Mouse (Mus musculus) forebrain, postnatal 0 days (tissue): ENCODE results near the gene Farsb. TPM values are rescaled to one million over a fixed set of nuclear protein-coding genes. Genes with fewer than 3 reads are reported as not detected.

Source experiments
- ATAC-seq: fragments of 200-750 bp; cut with Nextera tagmentation; 2 replicates; pipeline ENCODE4 v1.8.0; 2017; ENCODE audit warnings: mild to moderate bottlenecking, moderate library complexity
- DNase-seq: peaks from one replicate; pipeline ENCODE4 v3.0.0-alpha.2; 2015
- H3K27ac ChIP-seq: fragments of 300-500 bp; sonication (generic); 2 replicates; pipeline ENCODE4 v1.5.1; 2014; ENCODE audit warnings: low read depth, mild to moderate bottlenecking, antibody characterized with exemption, low read length, moderate library complexity, mixed read lengths
- H3K27me3 ChIP-seq: fragments of 300-500 bp; sonication (generic); 2 replicates; pipeline ENCODE4 v1.6.1; 2014; ENCODE audit warnings: mild to moderate bottlenecking, low read length, mixed read lengths; ENCODE audit not compliant: insufficient read depth
- H3K36me3 ChIP-seq: fragments of 300-500 bp; sonication (generic); 2 replicates; pipeline ENCODE4 v1.6.1; 2014; ENCODE audit warnings: mild to moderate bottlenecking, moderate library complexity; ENCODE audit not compliant: insufficient read depth
- H3K4me1 ChIP-seq: fragments of 300-500 bp; sonication (generic); 2 replicates; pipeline ENCODE4 v1.6.1; 2014; ENCODE audit warnings: antibody characterized with exemption; ENCODE audit not compliant: insufficient read depth
- H3K4me2 ChIP-seq: fragments of 300-500 bp; sonication (generic); 2 replicates; pipeline ENCODE4 v1.6.1; 2014; ENCODE audit warnings: low read depth, mild to moderate bottlenecking, moderate library complexity
- H3K4me3 ChIP-seq: fragments of 300-500 bp; sonication (generic); 2 replicates; pipeline ENCODE4 v1.5.1; 2014; ENCODE audit warnings: low read depth, low read length, mixed read lengths
- H3K9ac ChIP-seq: fragments of 300-500 bp; sonication (generic); 2 replicates; pipeline ENCODE4 v1.6.1; 2014; ENCODE audit warnings: mild to moderate bottlenecking
- H3K9me3 ChIP-seq: fragments of 300-500 bp; sonication (generic); 2 replicates; pipeline ENCODE4 v1.6.1; 2016; ENCODE audit warnings: low read length
- CTCF ChIP-seq: sonication (generic); IDR thresholded peaks from 2 replicates; pipeline ENCODE4 v1.5.1; 2016; ENCODE audit warnings: antibody characterized with exemption, control low read depth, low read depth
- WGBS: fragments of 180-500 bp; shearing (Covaris S2); extraction: QIAGEN DNeasy Blood & Tissue Kit; methylation state at CpG from one replicate; pipeline ENCODE4 v1.1.7; 2014; 5-methylcytosine and 5-hydroxymethylcytosine counted together
- polyA plus RNA-seq: library from polyadenylated mRNA; unstranded; fragments of >200 nt; fragmentation: Nextera tagmentation; extraction: Ambion mirVana; gene quantifications from 2 replicates; pipeline ENCODE4 v1.2.1, GENCODE M21; 2015
- total RNA-seq: library from RNA; depleted of rRNA; stranded (reverse); fragments of >200 nt; gene quantifications from 2 replicates; pipeline ENCODE4 v1.2.3, GENCODE M21; 2014; rRNA removed

Farsb gene
- total and polyA plus RNA-seq, 2 experiments from 2014 or later = 90.6 to 154 TPM

- no peak for TF ChIP-seq CTCF
- Histone ChIP-seq H3K4me2 (no peak overlapping the region), H3K27ac (no peak overlapping the region), H3K27me3 (no peaks in the 10 kb centered on the region), H3K4me1 (no peaks in the 10 kb centered on the region), H3K9ac (no peak overlapping the region), H3K4me3 (no peak overlapping the region), H3K9me3 (no peaks in the 10 kb centered on the region), H3K36me3 (no peaks in the 10 kb centered on the region)
- DNase-seq (no peak), ATAC-seq (no peak)
- WGBS = over 99% methylated on average over 3 of the region's 3 CpGs
These were observed 113.6 kb downstream of the Farsb start for GRCm38 (mm10) chr1:78375058-78375457.

GRCm38 (mm10) chr1:78373836-78374235, 114.9 kb downstream of the Farsb start:
- DNase-seq (no peak), ATAC-seq (no peak)
- Histone ChIP-seq H3K27ac (no peak overlapping the region), H3K4me1 (no peaks in the 10 kb centered on the region), H3K4me2 (no peak overlapping the region), H3K9ac (no peak overlapping the region), H3K27me3 (no peaks in the 10 kb centered on the region; the same call in 1 of the 2 replicates), H3K36me3 (no peaks in the 10 kb centered on the region), H3K9me3 (no peaks in the 10 kb centered on the region), H3K4me3 (no peak overlapping the region)
- 92% methylated on average over 5 of the region's 5 CpGs for WGBS
- no peak for TF ChIP-seq CTCF

- no peak for TF ChIP-seq CTCF
- Histone ChIP-seq H3K4me1 (no peaks in the 10 kb centered on the region), H3K4me3 (no peak overlapping the region), H3K27ac (no peak overlapping the region), H3K4me2 (no peak overlapping the region), H3K36me3 (no peaks in the 10 kb centered on the region), H3K27me3 (no peaks in the 10 kb centered on the region; the same call in 1 of the 2 replicates), H3K9ac (no peak overlapping the region), H3K9me3 (no peaks in the 10 kb centered on the region)
- no peak for ATAC-seq
- no peak for DNase-seq
- 88% methylated on average over 9 of the region's 9 CpGs for WGBS
These were observed 116.4 kb downstream of the Farsb start for GRCm38 (mm10) chr1:78372316-78372715.

GRCm38 (mm10) chr1:78371569-78372236, 117.0 kb downstream of the Farsb start:
- Histone ChIP-seq H3K4me1 (no peaks in the 10 kb centered on the region), H3K27ac (no peak overlapping the region), H3K27me3 (no peaks in the 10 kb centered on the region; the same call in 1 of the 2 replicates), H3K4me2 (no peak overlapping the region), H3K9me3 (no peaks in the 10 kb centered on the region), H3K36me3 (no peaks in the 10 kb centered on the region), H3K4me3 (no peak overlapping the region), H3K9ac (no peak overlapping the region)
- WGBS = 83% methylated on average over 2 of the region's 2 CpGs
- ATAC-seq (peak; percentile 23; the same call in 1 of the 2 replicates), DNase-seq (peak; percentile 47)
- TF ChIP-seq CTCF = no peak

GRCm38 (mm10) chr1:78370121-78370520, 118.6 kb downstream of the Farsb start:
- H3K4me3 ChIP-seq = no peak overlapping the region
- whole genome bisulfite sequencing = 66% methylated on average over 6 of the region's 6 CpGs
- no peaks in the 10 kb centered on the region for H3K9me3 ChIP-seq
- H3K4me1 ChIP-seq = no peaks in the 10 kb centered on the region
- DNase-seq (no peak), ATAC-seq (no peak)
- no peaks in the 10 kb centered on the region; the same call in 1 of the 2 replicates for H3K27me3 ChIP-seq
- TF ChIP-seq CTCF = no peak
- H3K36me3 ChIP-seq = no peaks in the 10 kb centered on the region
- H3K4me2 ChIP-seq = no peak overlapping the region
- no peak overlapping the region for H3K9ac ChIP-seq
- no peak overlapping the region for H3K27ac ChIP-seq

Other genes starting within 250 kb of the Farsb start
- 0.67 and 1.2 TPM in 2 replicates for gene Sgpp2, start 178.6 kb downstream of the Farsb start, total RNA-seq
- gene Sgpp2, start 178.6 kb downstream of the Farsb start, polyA plus RNA-seq = 0.40 and 0.84 TPM in 2 replicates
- 1.1 TPM in 1 of 2 replicates, not detected in the other for gene Mogat1, start 22.1 kb upstream of the Farsb start, total RNA-seq
- 0.34 TPM in 1 of 2 replicates, not detected in the other for gene Mogat1, start 22.1 kb upstream of the Farsb start, polyA plus RNA-seq
- gene BC035947, start 23.3 kb upstream of the Farsb start, total RNA-seq = 0.69 and 1.5 TPM in 2 replicates
- 0.30 and 0.40 TPM in 2 replicates for gene BC035947, start 23.3 kb upstream of the Farsb start, polyA plus RNA-seq
- gene Acsl3, start 168.9 kb upstream of the Farsb start, total RNA-seq = 103 and 107 TPM in 2 replicates
- gene Acsl3, start 168.9 kb upstream of the Farsb start, polyA plus RNA-seq = 59.6 and 75.6 TPM in 2 replicates
- 9.2 and 12.4 TPM in 2 replicates for gene Utp14b, start 169.1 kb upstream of the Farsb start, total RNA-seq
- 2.1 and 2.8 TPM in 2 replicates for gene Utp14b, start 169.1 kb upstream of the Farsb start, polyA plus RNA-seq